Mouse (Mus musculus): ENCODE results near the gene Prkce.

Gene Prkce

GRCm38 (mm10) chr17:86175516-86175915 lies 7.9 kb downstream of the Prkce start:
- no peak for DNase-seq (ENCODE audit: low read depth, low spot score)

GRCm38 (mm10) chr17:86176722-86177121 lies 9.1 kb downstream of the Prkce start:
- DNase-seq (ENCODE audit: low read depth, low spot score) = no peak

- no peak for DNase-seq (ENCODE audit: low read depth, low spot score)
Measured at GRCm38 (mm10) chr17:86183788-86184187, 16.2 kb downstream of the Prkce start.

- no peak for DNase-seq (ENCODE audit: low read depth, low spot score)
Measured at GRCm38 (mm10) chr17:86184552-86185209, 17.1 kb downstream of the Prkce start.

- no peak for DNase-seq (ENCODE audit: low read depth, low spot score)
Measured at GRCm38 (mm10) chr17:86185584-86185983, 18.0 kb downstream of the Prkce start.

- no peak for DNase-seq (ENCODE audit: low read depth, low spot score)
Measured at GRCm38 (mm10) chr17:86187777-86188176, 20.2 kb downstream of the Prkce start.

- no peak for DNase-seq (ENCODE audit: low read depth, low spot score)
Measured at GRCm38 (mm10) chr17:86193979-86194378, 26.4 kb downstream of the Prkce start.

- no peak for DNase-seq (ENCODE audit: low read depth, low spot score)
Measured at GRCm38 (mm10) chr17:86194921-86195320, 27.3 kb downstream of the Prkce start.

GRCm38 (mm10) chr17:86198496-86199465 lies 31.2 kb downstream of the Prkce start:
- DNase-seq (ENCODE audit: low read depth, low spot score) = no peak

GRCm38 (mm10) chr17:86201981-86202380 lies 34.4 kb downstream of the Prkce start:
- no peak for DNase-seq (ENCODE audit: low read depth, low spot score)

GRCm38 (mm10) chr17:86202972-86203371 lies 35.4 kb downstream of the Prkce start:
- no peak for DNase-seq (ENCODE audit: low read depth, low spot score)

- no peak for DNase-seq (ENCODE audit: low read depth, low spot score)
Measured at GRCm38 (mm10) chr17:86203531-86204450, 36.2 kb downstream of the Prkce start.

- no peak for DNase-seq (ENCODE audit: low read depth, low spot score)
Measured at GRCm38 (mm10) chr17:86206289-86206688, 38.7 kb downstream of the Prkce start.

GRCm38 (mm10) chr17:86208057-86208820 lies 40.7 kb downstream of the Prkce start:
- DNase-seq (ENCODE audit: low read depth, low spot score) = no peak

- DNase-seq (ENCODE audit: low read depth, low spot score) = no peak
Measured at GRCm38 (mm10) chr17:86208821-86209186, 41.2 kb downstream of the Prkce start.

GRCm38 (mm10) chr17:86209680-86210251 lies 42.2 kb downstream of the Prkce start:
- DNase-seq (ENCODE audit: low read depth, low spot score) = no peak

GRCm38 (mm10) chr17:86212204-86212603 lies 44.6 kb downstream of the Prkce start:
- DNase-seq (ENCODE audit: low read depth, low spot score) = no peak

GRCm38 (mm10) chr17:86214285-86214684 lies 46.7 kb downstream of the Prkce start:
- DNase-seq (ENCODE audit: low read depth, low spot score) = no peak

GRCm38 (mm10) chr17:86214741-86215140 lies 47.2 kb downstream of the Prkce start:
- DNase-seq (ENCODE audit: low read depth, low spot score) = no peak

- no peak for DNase-seq (ENCODE audit: low read depth, low spot score)
Measured at GRCm38 (mm10) chr17:86215771-86216170, 48.2 kb downstream of the Prkce start.

- no peak for DNase-seq (ENCODE audit: low read depth, low spot score)
Measured at GRCm38 (mm10) chr17:86217468-86217867, 49.9 kb downstream of the Prkce start.
